Mouse (Mus musculus) hindbrain, embryonic 12.5 days (tissue): ENCODE data around the gene Trpv4. TPM values are rescaled to one million over a fixed set of nuclear protein-coding genes. Genes with fewer than 3 reads are reported as not detected.

ENCODE experiments used
- ATAC-seq: fragments of 200-750 bp; cut with Nextera tagmentation; 2 replicates; pipeline ENCODE4 v1.8.0; 2017; ENCODE audit warnings: moderate TSS enrichment; ENCODE audit not compliant: low FRiP score
- H3K27ac ChIP-seq: fragments of 300-500 bp; sonication (generic); 2 replicates; pipeline ENCODE4 v1.5.1; 2016; ENCODE audit warnings: mild to moderate bottlenecking
- H3K27me3 ChIP-seq: fragments of 300-500 bp; sonication (generic); 2 replicates; pipeline ENCODE4 v1.6.1; 2016; ENCODE audit warnings: mild to moderate bottlenecking
- H3K36me3 ChIP-seq: fragments of 300-500 bp; sonication (generic); 2 replicates; pipeline ENCODE4 v1.6.1; 2016; ENCODE audit warnings: mild to moderate bottlenecking
- H3K4me1 ChIP-seq: fragments of 300-500 bp; sonication (generic); 2 replicates; pipeline ENCODE4 v1.6.1; 2016
- H3K4me2 ChIP-seq: fragments of 300-500 bp; sonication (generic); replicated peaks from 2 replicates; pipeline ENCODE4 v1.6.1; 2016; ENCODE audit warnings: mild to moderate bottlenecking
- H3K4me3 ChIP-seq: fragments of 300-500 bp; sonication (generic); 2 replicates; pipeline ENCODE4 v1.5.1; 2016; ENCODE audit warnings: mild to moderate bottlenecking
- H3K9ac ChIP-seq: fragments of 300-500 bp; sonication (generic); 2 replicates; pipeline ENCODE4 v1.6.1; 2016; ENCODE audit warnings: mild to moderate bottlenecking, moderate library complexity
- H3K9me3 ChIP-seq: fragments of 300-500 bp; sonication (generic); replicated peaks from 2 replicates; pipeline ENCODE4 v1.6.1; 2016; ENCODE audit warnings: mild to moderate bottlenecking
- WGBS: fragments of 180-500 bp; shearing (Covaris S2); methylation state at CpG from one replicate; pipeline ENCODE4 v1.1.7; 2016; 5-methylcytosine and 5-hydroxymethylcytosine counted together
- polyA plus RNA-seq: library from polyadenylated mRNA; unstranded; fragments of >200 nt; fragmentation: Nextera tagmentation; extraction: Ambion mirVana; gene quantifications from 2 replicates; pipeline ENCODE4 v1.2.1, GENCODE M21; 2016

Trpv4 gene
- polyA plus RNA-seq, 1 experiment from 2014 or later: 1.3 TPM

DNA sequence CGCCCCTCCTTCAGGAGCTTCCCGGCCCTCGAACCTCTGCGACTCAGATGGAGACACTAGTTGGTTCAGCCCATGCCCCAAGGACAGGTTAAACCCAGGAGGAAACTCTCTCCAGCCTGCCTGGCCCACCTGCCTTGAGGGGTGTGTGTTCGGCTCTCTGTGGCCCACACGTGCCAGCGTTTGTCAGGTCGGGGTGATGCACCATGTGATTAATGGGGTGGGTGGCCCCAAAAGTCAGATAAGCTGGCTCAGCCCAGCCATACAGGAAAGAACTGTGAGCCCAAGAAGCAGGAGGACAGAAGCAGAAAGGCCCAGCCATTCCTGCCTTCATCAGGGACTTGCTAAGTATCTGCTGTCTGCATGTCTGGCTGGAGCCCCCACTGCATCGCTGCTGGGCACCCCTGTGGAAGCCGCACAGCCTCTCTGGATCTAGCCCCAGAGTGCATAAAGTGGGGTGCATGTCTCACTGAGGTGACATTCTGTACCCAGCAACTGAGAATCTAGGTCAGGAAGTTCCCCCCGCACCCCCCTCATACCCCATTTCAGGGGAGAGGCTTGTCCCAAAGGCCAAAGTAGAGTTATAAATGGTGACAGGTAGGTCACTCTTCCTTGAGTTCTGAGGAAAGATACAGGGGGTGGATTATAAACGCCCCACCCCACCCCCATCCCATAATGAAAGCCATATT lies 74.6 kb downstream of the Trpv4 start:
- Histone ChIP-seq H3K4me2 (no peak overlapping the region), H3K36me3 (0 out of 2 replicates have a peak, but pooled peaks cover 4% of the 10 kb centered on the region), H3K4me1 (peaks cover 78% of the 10 kb centered on the region), H3K27ac (peak overlapping the region; percentile 69), H3K9ac (no peak overlapping the region; the same call in 1 of the 2 replicates), H3K4me3 (no peak overlapping the region), H3K9me3 (no peaks in the 10 kb centered on the region), H3K27me3 (peaks cover 6% of the 10 kb centered on the region; the same call in 1 of the 2 replicates)
- ATAC-seq: no peak
- WGBS: 75% methylated on average over 12 of the region's 12 CpGs

DNA sequence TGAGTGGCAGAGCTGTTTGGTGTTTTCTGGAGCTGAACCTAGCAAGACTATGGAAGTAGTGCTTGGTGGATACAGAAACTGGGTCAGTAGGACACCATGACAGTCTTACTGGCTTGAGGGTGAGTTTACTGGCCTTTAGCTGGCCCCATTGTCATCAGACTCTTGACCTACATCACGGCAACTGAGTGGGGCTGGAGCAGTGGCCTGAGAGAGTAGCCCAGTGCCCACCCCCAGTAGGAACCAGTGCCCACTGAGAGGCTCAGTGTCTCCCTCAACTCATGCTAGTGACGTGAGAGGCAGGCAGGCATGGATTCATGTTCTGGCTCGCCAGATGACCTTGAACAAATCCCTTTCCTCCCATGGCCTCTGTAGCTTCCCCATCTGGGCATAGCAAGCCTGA lies 75.2 kb downstream of the Trpv4 start:
- WGBS: 71% methylated on average over 3 of the region's 3 CpGs
- H3K9ac ChIP-seq: no peak overlapping the region
- 0 out of 2 replicates have a peak, but pooled peaks cover 4% of the 10 kb centered on the region for H3K36me3 ChIP-seq
- no peak overlapping the region for H3K27ac ChIP-seq
- H3K4me3 ChIP-seq: no peak overlapping the region
- H3K4me1 ChIP-seq: peaks cover 78% of the 10 kb centered on the region
- H3K9me3 ChIP-seq: no peaks in the 10 kb centered on the region
- H3K4me2 ChIP-seq: no peak overlapping the region
- no peak for ATAC-seq
- peaks cover 6% of the 10 kb centered on the region; the same call in 1 of the 2 replicates for H3K27me3 ChIP-seq

GRCm38 (mm10) chr5:114581486-114581885 lies 76.7 kb downstream of the Trpv4 start:
- WGBS: 79% methylated on average over 12 of the region's 12 CpGs
- Histone ChIP-seq H3K36me3 (0 out of 2 replicates have a peak, but pooled peaks cover 4% of the 10 kb centered on the region), H3K27ac (peak overlapping the region; percentile 30; the same call in 1 of the 2 replicates), H3K4me1 (peaks cover 84% of the 10 kb centered on the region), H3K9ac (no peak overlapping the region), H3K9me3 (no peaks in the 10 kb centered on the region), H3K4me2 (no peak overlapping the region), H3K4me3 (no peak overlapping the region), H3K27me3 (peaks cover 6% of the 10 kb centered on the region; the same call in 1 of the 2 replicates)
- no peak for ATAC-seq

DNA sequence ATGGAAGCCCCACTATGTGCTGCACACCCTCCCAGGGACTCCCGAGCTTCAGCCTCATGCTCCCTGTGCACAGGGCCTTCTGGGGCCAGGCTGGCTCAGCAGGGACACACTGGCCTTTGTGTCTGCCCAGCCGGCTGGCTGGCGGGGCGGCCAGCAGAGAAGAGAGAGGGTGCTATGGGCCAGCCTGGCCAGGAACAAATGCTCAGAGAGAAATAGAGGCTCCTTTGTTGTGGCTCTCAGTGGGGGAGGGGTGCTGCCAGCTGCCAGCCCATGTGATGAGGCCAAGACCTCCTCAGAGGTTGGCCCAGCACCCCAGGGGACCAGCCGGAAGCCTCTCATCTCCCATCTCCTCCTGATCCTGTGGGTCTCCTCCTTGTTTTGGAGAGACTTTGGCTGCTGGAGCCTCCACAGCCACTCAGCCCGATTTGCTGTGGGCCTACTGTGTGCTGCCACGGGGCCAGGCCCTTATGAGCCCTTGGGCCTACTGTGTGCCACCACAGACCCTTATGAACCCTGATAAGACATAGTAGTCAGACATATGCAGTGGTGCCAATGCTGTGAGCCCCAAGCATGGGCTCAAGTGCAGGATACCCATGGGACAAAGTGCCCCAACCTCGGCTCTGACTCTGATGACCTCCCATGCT lies 78.4 kb downstream of the Trpv4 start:
- Histone ChIP-seq H3K9ac (no peak overlapping the region), H3K4me3 (no peak overlapping the region), H3K27ac (peak overlapping the region; percentile 40; the same call in 1 of the 2 replicates), H3K4me1 (peaks cover 84% of the 10 kb centered on the region), H3K36me3 (0 out of 2 replicates have a peak, but pooled peaks cover 4% of the 10 kb centered on the region), H3K4me2 (no peak overlapping the region), H3K9me3 (no peaks in the 10 kb centered on the region), H3K27me3 (peaks cover 5% of the 10 kb centered on the region; the same call in 1 of the 2 replicates)
- ATAC-seq: peak; percentile 30; the same call in 1 of the 2 replicates
- 48% methylated on average over 8 of the region's 8 CpGs for WGBS

- Histone ChIP-seq H3K36me3 (0 out of 2 replicates have a peak, but pooled peaks cover 4% of the 10 kb centered on the region), H3K9me3 (no peaks in the 10 kb centered on the region), H3K4me2 (peak overlapping the region; percentile 24; the same call in 1 of the 2 replicates), H3K4me1 (peaks cover 84% of the 10 kb centered on the region), H3K9ac (no peak overlapping the region), H3K4me3 (no peak overlapping the region), H3K27ac (peak overlapping the region; percentile 13; the same call in 1 of the 2 replicates), H3K27me3 (peaks cover 7% of the 10 kb centered on the region; the same call in 1 of the 2 replicates)
- ATAC-seq: no peak
- 48% methylated on average over 20 of the region's 20 CpGs for WGBS
Measured at GRCm38 (mm10) chr5:114578361-114578760, 79.9 kb downstream of the Trpv4 start.

DNA sequence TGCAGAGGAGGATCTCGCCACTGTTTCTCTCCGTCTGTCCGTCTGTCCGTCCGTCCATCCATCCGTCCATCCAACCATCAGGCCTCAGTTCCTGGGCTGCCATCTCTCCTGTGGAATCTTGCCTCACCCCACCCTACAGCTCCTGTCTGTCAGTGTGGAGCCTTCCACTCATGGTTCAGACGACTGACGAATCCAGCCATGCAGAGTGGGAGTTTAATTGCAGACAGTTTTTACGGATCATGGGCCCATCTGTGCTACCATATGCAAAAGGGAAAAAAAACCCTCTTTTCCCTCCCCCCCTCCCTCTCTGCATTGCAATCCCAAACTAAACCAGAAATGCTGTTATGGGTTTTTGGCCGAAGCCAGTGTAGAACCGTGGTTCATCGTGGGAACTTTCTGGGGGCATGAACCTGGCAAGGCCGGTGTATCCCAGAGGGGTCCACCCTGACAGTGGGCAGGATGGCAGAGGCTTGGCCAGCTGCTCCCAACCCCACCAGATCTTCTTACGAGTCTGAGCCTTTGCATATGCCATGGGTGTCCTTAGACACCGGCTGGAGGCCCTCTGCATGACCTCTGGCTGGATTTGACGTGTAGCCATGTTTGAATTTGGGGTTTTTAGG lies 82.1 kb downstream of the Trpv4 start:
- H3K9ac ChIP-seq: no peak overlapping the region
- no peak overlapping the region for H3K4me3 ChIP-seq
- no peaks in the 10 kb centered on the region for H3K9me3 ChIP-seq
- H3K4me2 ChIP-seq: no peak overlapping the region; the same call in 1 of the 2 replicates
- no peak for ATAC-seq
- H3K27me3 ChIP-seq: 0 out of 2 replicates have a peak, but pooled peaks cover 3% of the 10 kb centered on the region
- H3K36me3 ChIP-seq: 0 out of 2 replicates have a peak, but pooled peaks cover 4% of the 10 kb centered on the region
- peak overlapping the region; percentile 24; the same call in 1 of the 2 replicates for H3K27ac ChIP-seq
- 75% methylated on average over 16 of the region's 16 CpGs for WGBS
- H3K4me1 ChIP-seq: peaks cover 91% of the 10 kb centered on the region

DNA sequence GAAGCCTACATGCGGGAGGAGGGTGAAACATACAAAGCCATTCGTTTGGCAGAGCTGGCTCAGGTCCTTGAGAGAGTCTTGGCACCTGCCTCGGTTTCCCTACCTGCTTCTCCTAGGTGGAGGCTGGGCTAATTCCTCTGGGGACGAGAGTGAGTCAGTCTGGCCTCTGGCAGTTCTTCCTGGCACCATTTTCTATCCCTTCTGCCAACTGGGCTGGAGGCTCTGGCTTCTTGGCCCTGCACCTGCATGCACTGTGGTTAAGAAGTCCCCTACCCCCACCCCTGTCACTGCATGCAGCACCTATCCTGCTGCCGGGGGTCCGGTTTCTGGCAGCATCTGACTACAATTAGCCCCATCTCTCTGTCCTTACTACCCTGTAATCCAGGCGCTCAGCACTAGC lies 82.7 kb downstream of the Trpv4 start:
- Histone ChIP-seq H3K4me3 (no peak overlapping the region), H3K9me3 (no peaks in the 10 kb centered on the region), H3K27me3 (0 out of 2 replicates have a peak, but pooled peaks cover 3% of the 10 kb centered on the region), H3K4me2 (peak overlapping the region; percentile 37), H3K4me1 (peaks cover 93% of the 10 kb centered on the region), H3K27ac (peak overlapping the region; percentile 80), H3K36me3 (0 out of 2 replicates have a peak, but pooled peaks cover 4% of the 10 kb centered on the region), H3K9ac (no peak overlapping the region)
- ATAC-seq: no peak
- 76% methylated on average over 7 of the region's 7 CpGs for WGBS

- Histone ChIP-seq H3K27me3 (0 out of 2 replicates have a peak, but pooled peaks cover 3% of the 10 kb centered on the region), H3K4me2 (peak overlapping the region; percentile 37), H3K9ac (no peak overlapping the region), H3K4me3 (peak overlapping the region; percentile 10; the same call in 1 of the 2 replicates), H3K36me3 (0 out of 2 replicates have a peak, but pooled peaks cover 4% of the 10 kb centered on the region), H3K27ac (peak overlapping the region; percentile 80), H3K9me3 (no peaks in the 10 kb centered on the region), H3K4me1 (peaks cover 94% of the 10 kb centered on the region)
- ATAC-seq: no peak
- whole genome bisulfite sequencing: 35% methylated on average over 11 of the region's 11 CpGs
Measured at GRCm38 (mm10) chr5:114575010-114575409, 83.2 kb downstream of the Trpv4 start.

DNA sequence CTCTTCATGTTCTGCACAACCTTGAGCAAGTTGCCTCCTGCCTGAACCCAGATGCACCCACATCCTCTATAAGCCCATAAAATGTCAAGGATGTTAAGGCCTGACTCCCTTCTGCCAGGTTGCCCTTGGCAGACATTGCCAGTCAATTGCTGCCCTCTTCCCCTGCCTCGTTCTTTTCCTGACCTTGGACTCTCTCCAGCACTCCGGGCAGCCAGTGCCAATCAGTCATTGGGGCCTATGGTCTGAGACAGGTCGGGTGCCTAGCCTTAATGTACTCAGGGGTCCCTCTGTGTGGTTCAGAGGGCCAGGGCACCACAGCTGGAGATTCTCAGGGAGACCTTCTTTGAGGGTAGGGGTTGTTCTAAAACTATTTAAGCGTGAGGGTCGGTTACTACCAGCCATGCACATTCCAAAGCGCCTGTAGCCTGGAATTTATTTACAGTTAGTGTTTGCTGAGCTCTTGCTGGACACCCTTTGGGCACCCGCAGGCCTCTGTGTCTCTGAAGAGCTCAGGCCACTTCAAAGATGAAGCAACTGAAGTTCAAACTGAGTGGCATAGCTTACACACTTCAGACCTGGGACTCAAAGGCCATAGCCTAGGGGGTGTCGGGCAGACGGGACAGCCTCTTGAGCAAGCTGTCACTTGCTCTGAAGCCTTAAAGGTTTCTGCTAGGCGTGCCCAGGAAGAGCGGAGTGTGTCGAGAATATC lies 84.1 kb downstream of the Trpv4 start:
- Histone ChIP-seq H3K4me1 (peaks cover 94% of the 10 kb centered on the region), H3K4me3 (0 out of 2 replicates have a peak overlapping the region, but pooled peaks have one; percentile 10), H3K36me3 (0 out of 2 replicates have a peak, but pooled peaks cover under 1% of the 10 kb centered on the region), H3K4me2 (peak overlapping the region; percentile 37; the same call in 1 of the 2 replicates), H3K9ac (no peak overlapping the region), H3K27me3 (0 out of 2 replicates have a peak, but pooled peaks cover 8% of the 10 kb centered on the region), H3K9me3 (no peaks in the 10 kb centered on the region), H3K27ac (peak overlapping the region; percentile 80; the same call in 1 of the 2 replicates)
- WGBS: 63% methylated on average over 12 of the region's 12 CpGs
- no peak for ATAC-seq

DNA sequence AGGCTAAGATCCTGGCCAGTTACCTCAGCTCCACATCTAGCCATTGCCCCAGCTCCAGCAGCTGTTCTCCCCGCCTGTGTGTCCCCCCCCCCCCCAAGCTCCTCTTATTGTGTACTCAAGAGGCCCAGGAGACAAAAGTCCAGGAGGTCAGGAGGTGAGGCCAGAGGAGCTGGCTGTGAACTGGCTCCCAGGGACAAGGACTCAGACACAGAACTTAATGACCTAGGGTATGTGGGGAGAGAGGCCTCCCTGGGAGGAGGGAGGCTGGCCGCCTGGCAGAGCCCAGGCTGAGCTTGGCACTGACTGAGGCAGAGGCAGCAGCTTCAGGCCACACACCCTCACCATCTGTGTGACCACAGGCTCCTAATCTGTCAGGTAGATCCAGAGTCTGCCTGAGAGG lies 85.2 kb downstream of the Trpv4 start:
- Histone ChIP-seq H3K4me3 (peak overlapping the region; percentile 40; the same call in 1 of the 2 replicates), H3K36me3 (no peaks in the 10 kb centered on the region), H3K27ac (peak overlapping the region; percentile 91; the same call in 1 of the 2 replicates), H3K4me1 (peaks cover 97% of the 10 kb centered on the region), H3K4me2 (peak overlapping the region; percentile 84), H3K9ac (no peak overlapping the region), H3K27me3 (0 out of 2 replicates have a peak, but pooled peaks cover 8% of the 10 kb centered on the region), H3K9me3 (no peaks in the 10 kb centered on the region)
- no peak for ATAC-seq
- WGBS: 13% methylated on average over 2 of the region's 2 CpGs
